Mouse (Mus musculus) intestine, embryonic 14.5 days (tissue): Measurements from ENCODE around the gene Gprin1. TPM values are rescaled to one million over a fixed set of nuclear protein-coding genes. Genes with fewer than 3 reads are reported as not detected.
A peak's percentile ranks its signal among the peaks of the same experiment; 100 is the strongest.

Experiments
- ATAC-seq: fragments of 200-750 bp; cut with Nextera tagmentation; replicated peaks from 2 replicates; pipeline ENCODE4 v1.8.0; 2017; ENCODE audit warnings: low read depth, moderate number of reproducible peaks, moderate TSS enrichment, moderate library complexity; ENCODE audit not compliant: low FRiP score, low TSS enrichment
- DNase-seq: peaks from one replicate; pipeline ENCODE4 v3.0.0-alpha.2; 2018; ENCODE audit warnings: low spot score
- H3K27ac ChIP-seq: fragments of 300-500 bp; sonication (generic); 2 replicates; pipeline ENCODE4 v1.5.1; 2014; ENCODE audit warnings: low read depth, mild to moderate bottlenecking, control low read depth
- H3K27me3 ChIP-seq: fragments of 300-500 bp; sonication (generic); replicated peaks from 2 replicates; pipeline ENCODE4 v1.6.1; 2014; ENCODE audit warnings: low read length, control low read depth; ENCODE audit not compliant: control insufficient read depth, insufficient read depth
- H3K36me3 ChIP-seq: fragments of 300-500 bp; sonication (generic); 2 replicates; pipeline ENCODE4 v1.6.1; 2014; ENCODE audit warnings: low read length, control low read depth; ENCODE audit not compliant: control insufficient read depth, insufficient read depth
- H3K4me1 ChIP-seq: fragments of 300-500 bp; sonication (generic); replicated peaks from 2 replicates; pipeline ENCODE4 v1.6.1; 2014; ENCODE audit warnings: low read length, control low read depth, mixed read lengths; ENCODE audit not compliant: control insufficient read depth, insufficient read depth
- H3K4me2 ChIP-seq: fragments of 300-500 bp; sonication (generic); 2 replicates; pipeline ENCODE4 v1.6.1; 2014; ENCODE audit warnings: low read length
- H3K4me3 ChIP-seq: fragments of 300-500 bp; sonication (generic); 2 replicates; pipeline ENCODE4 v1.5.1; 2014; ENCODE audit warnings: low read depth, low read length, control low read depth, mixed read lengths
- H3K9ac ChIP-seq: fragments of 300-500 bp; sonication (generic); 2 replicates; pipeline ENCODE4 v1.6.1; 2014; ENCODE audit warnings: mild to moderate bottlenecking, low read length
- H3K9me3 ChIP-seq: fragments of 300-500 bp; sonication (generic); 2 replicates; pipeline ENCODE4 v1.6.1; 2016; ENCODE audit warnings: low read length, control low read depth; ENCODE audit not compliant: control insufficient read depth
- WGBS: fragments of 180-500 bp; shearing (Covaris S2); extraction: QIAGEN DNeasy Blood & Tissue Kit; methylation state at CpG from one replicate; pipeline ENCODE4 v1.1.7; 2014; 5-methylcytosine and 5-hydroxymethylcytosine counted together
- polyA plus RNA-seq: library from polyadenylated mRNA; unstranded; fragments of >200 nt; fragmentation: Nextera tagmentation; extraction: Ambion mirVana; gene quantifications from 2 replicates; pipeline ENCODE4 v1.2.1, GENCODE M21; 2014

Gprin1 gene
- polyA plus RNA-seq, 1 experiment from 2014 or later, result 0.81 TPM

- Histone ChIP-seq H3K36me3 (peaks cover 23% of the 10 kb centered on the region), H3K9ac (peak overlapping the region; percentile 88), H3K4me3 (peak overlapping the region; percentile 89), H3K27me3 (no peaks in the 10 kb centered on the region), H3K9me3 (no peaks in the 10 kb centered on the region), H3K4me2 (peak overlapping the region; percentile 57), H3K4me1 (peaks cover 29% of the 10 kb centered on the region), H3K27ac (peak overlapping the region; percentile 98)
- WGBS, result under 1% methylated on average over 34 of the region's 35 CpGs
- peak; percentile 89 for DNase-seq
- peak; percentile 61 for ATAC-seq
These were observed 62.6 kb downstream of the Gprin1 start for GRCm38 (mm10) chr13:54687096-54687495.

Other genes starting within 250 kb of the Gprin1 start
- 12.3 and 14.6 TPM in 2 replicates for gene Simc1, start 246.1 kb downstream of the Gprin1 start, polyA plus RNA-seq
- gene 4833439L19Rik, start 184.4 kb downstream of the Gprin1 start, polyA plus RNA-seq, result 128 and 136 TPM in 2 replicates
- 25.4 and 26.4 TPM in 2 replicates for gene Arl10, start 174.9 kb downstream of the Gprin1 start, polyA plus RNA-seq
- 78.8 and 91.5 TPM in 2 replicates for gene Nop16, start 159.8 kb downstream of the Gprin1 start, polyA plus RNA-seq
- gene Higd2a, start 159.7 kb downstream of the Gprin1 start, polyA plus RNA-seq, result 221 and 239 TPM in 2 replicates
- gene Cltb, start 138.5 kb downstream of the Gprin1 start, polyA plus RNA-seq, result 43.6 and 49.6 TPM in 2 replicates
- 95.3 and 103 TPM in 2 replicates for gene Faf2, start 128.1 kb downstream of the Gprin1 start, polyA plus RNA-seq
- gene Rnf44, start 56.0 kb downstream of the Gprin1 start, polyA plus RNA-seq, result 91.7 and 102 TPM in 2 replicates
- 8.9 and 11.8 TPM in 2 replicates for gene Cdhr2, start 48.4 kb downstream of the Gprin1 start, polyA plus RNA-seq
- 0.18 and 0.43 TPM in 2 replicates for gene Sncb, start 16.7 kb upstream of the Gprin1 start, polyA plus RNA-seq
- not detected in 2 replicates for gene Eif4e1b, start 34.1 kb upstream of the Gprin1 start, polyA plus RNA-seq
- gene Tspan17, start 39.5 kb upstream of the Gprin1 start, polyA plus RNA-seq, result 9.4 and 10.0 TPM in 2 replicates
- 3.1 and 3.6 TPM in 2 replicates for gene Unc5a, start 199.5 kb upstream of the Gprin1 start, polyA plus RNA-seq